Mouse (Mus musculus) MEL (cell line): ENCODE measurements around the gene Rcn2.

ENCODE experiments used
- CTCF ChIP-seq, 3 experiments: IDR thresholded peaks in 2 of 3; conservative IDR thresholded peaks in 1 of 3; 2 replicates each; pipeline ENCODE4 v1.5.1; 2011 to 2012; ENCODE audit warnings: low read length in 3 of 3, low read depth in 2 of 3, mild to moderate bottlenecking in 2 of 3, improper control_type of control experiment in 1 of 3, inconsistent platforms in 1 of 3, mixed read lengths in 1 of 3, moderate library complexity in 1 of 3; ENCODE audit not compliant: control insufficient read depth in 1 of 3, insufficient read depth in 1 of 3, poor library complexity in 1 of 3, severe bottlenecking in 1 of 3
- MAFK ChIP-seq: IDR thresholded peaks from 2 replicates; pipeline ENCODE4 v1.6.1; 2011; ENCODE audit warnings: low read depth, mild to moderate bottlenecking, low read length, improper control_type of control experiment, borderline replicate concordance
- POLR2A ChIP-seq, 2 experiments: IDR thresholded peaks; 2 replicates each; pipeline ENCODE4 v1.6.1; 2011 to 2012; ENCODE audit warnings: low read length in 2 of 2, mild to moderate bottlenecking in 2 of 2, control low read depth in 1 of 2, improper control_type of control experiment in 1 of 2, low read depth in 1 of 2, moderate library complexity in 1 of 2; ENCODE audit not compliant: control insufficient read depth in 1 of 2, insufficient read depth in 1 of 2, poor library complexity in 1 of 2
- TAL1 ChIP-seq: IDR thresholded peaks from 2 replicates; pipeline ENCODE4 v1.6.1; 2012; ENCODE audit warnings: mild to moderate bottlenecking, inconsistent platforms, low read length, moderate library complexity, mixed read lengths
- TBP ChIP-seq: IDR thresholded peaks from 2 replicates; pipeline ENCODE4 v1.8.0; 2011; ENCODE audit warnings: low read depth, low read length, improper control_type of control experiment
- ZKSCAN1 ChIP-seq: IDR thresholded peaks from 2 replicates; pipeline ENCODE4 v1.6.1; 2012; ENCODE audit warnings: low read depth, mild to moderate bottlenecking, inconsistent platforms, low read length, improper control_type of control experiment, moderate library complexity

DNA sequence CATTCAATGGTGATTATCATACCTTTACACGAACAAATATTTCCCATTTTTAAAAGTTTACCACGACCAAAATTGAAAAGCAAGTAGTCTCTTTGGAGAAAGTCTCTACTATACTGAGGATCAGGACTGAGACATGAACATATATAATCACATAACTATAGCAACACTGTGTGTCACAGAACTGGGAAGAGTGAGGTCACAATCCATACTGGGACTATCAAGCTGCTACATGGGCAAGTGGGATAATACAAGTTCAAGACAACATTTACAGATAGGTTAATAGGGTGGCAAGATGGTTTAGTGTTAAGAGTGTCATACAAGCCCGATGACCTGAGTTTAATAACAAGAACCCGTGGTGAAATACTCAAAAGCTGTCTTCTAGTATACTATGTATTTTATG, 31.2 kb upstream of the Rcn2 start, which contains the start of gene 4930563M21Rik:
- TF ChIP-seq MAFK (no peak), TAL1 (no peak), ZKSCAN1 (no peak), CTCF (IDR thresholded peaks at IDR 0.05 in 2 of 3, conservative IDR thresholded peaks at IDR 0.05 in 1 of 3; ENCODE audit: control insufficient read depth in 1 of 3, insufficient read depth in 1 of 3, low read depth in 2 of 3, low read length in 3 of 3, poor library complexity in 1 of 3, severe bottlenecking in 1 of 3) (no peak), TBP (no peak), POLR2A (IDR thresholded peaks at IDR 0.05; ENCODE audit: control insufficient read depth in 1 of 2, insufficient read depth in 1 of 2, low read depth in 1 of 2, low read length in 2 of 2, poor library complexity in 1 of 2) (no peak)
